Comparison of ENCODE assay signal across 8 mouse cellular contexts in the genomic region with DNA sequence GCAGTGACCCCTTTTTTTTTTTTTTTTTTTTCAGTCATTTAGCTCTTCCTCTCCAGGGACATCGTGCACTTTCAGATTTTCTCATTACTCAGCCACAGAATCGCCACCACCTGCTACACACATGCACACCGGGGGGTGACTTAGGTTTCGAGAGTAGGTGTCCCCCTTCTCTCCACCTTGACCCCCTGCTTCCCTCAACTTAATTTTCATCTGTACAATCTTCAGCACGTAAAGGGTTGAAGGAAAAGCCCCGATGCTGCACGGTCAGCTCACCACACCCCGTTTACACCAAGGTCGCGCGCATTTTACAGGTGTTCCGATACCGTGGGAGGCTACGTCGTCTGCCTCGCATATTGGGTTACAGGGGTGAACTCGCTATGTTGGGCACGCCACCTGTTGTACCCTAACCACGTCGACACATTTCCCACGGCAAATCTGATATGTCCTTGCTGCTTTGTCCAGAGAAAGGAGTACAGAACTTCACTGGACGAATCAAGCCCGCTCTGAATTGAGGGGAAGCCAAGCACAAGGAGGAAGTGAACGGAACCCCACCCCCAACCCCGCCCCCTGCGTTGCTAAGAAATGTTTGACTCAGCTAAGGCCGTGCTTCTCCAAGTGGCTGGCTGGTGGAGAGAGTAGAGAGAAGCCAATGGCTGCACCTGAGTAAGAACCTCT.
DNase-seq lines count a peak whose midpoint lies in the region; ATAC-seq and TF ChIP-seq lines count a peak whose summit lies in the region.

No protein-coding gene starts in this region.

- peak; percentile 43; the same call in 1 of the 2 replicates for ATAC-seq in heart, embryonic 14.5 days (ENCODE audit: insufficient number of reproducible peaks, insufficient read depth, low FRiP score, low read depth)
- peak; percentile 82 for ATAC-seq in kidney, postnatal 0 days (replicated peaks; ENCODE audit: low FRiP score, low read depth)

- TF ChIP-seq POLR2A in cortical plate, adult 2 months (IDR thresholded peaks at IDR 0.05; ENCODE audit: extremely low read depth, insufficient read depth, low read length), result no peak

- WGBS in heart, embryonic 14.5 days, result 13% methylated on average over 27 of the region's 27 CpGs
- WGBS in kidney, postnatal 0 days, result 3% methylated on average over 27 of the region's 27 CpGs

- H3K27me3 ChIP-seq in heart, embryonic 14.5 days (ENCODE audit: control insufficient read depth, insufficient read depth, low read length), result no peaks in the 10 kb centered on the region
- H3K27me3 ChIP-seq in kidney, postnatal 0 days (ENCODE audit: insufficient read depth, low read length), result no peaks in the 10 kb centered on the region

- no peaks in the 10 kb centered on the region for H3K9me3 ChIP-seq in heart, embryonic 14.5 days (ENCODE audit: control insufficient read depth, low read length)
- no peaks in the 10 kb centered on the region for H3K9me3 ChIP-seq in kidney, postnatal 0 days (replicated peaks; ENCODE audit: low read length)

- peak overlapping the region; percentile 68 for H3K9ac ChIP-seq in heart, embryonic 14.5 days (ENCODE audit: low read length)
- H3K9ac ChIP-seq in kidney, postnatal 0 days (ENCODE audit: low read depth, low read length), result peak overlapping the region; percentile 47; the same call in 1 of the 2 replicates

- DNase-seq in layer of hippocampus, adult 2 months (ENCODE audit: low spot score in 2 of 2), result no peak
- DNase-seq in layer of hippocampus, postnatal 25 days (ENCODE audit: extremely low spot score in 1 of 2, low spot score in 1 of 2), result no peak
- peak; percentile 76 for DNase-seq in kidney, postnatal 0 days (ENCODE audit: low spot score)
- peak; percentile 55 to 66 for DNase-seq in lung, postnatal 4 days
- DNase-seq in skeletal muscle tissue, adult 2 months (ENCODE audit: low read depth, low spot score), result peak; percentile 32
- no peak for DNase-seq in ovary, postnatal 14 days (ENCODE audit: low spot score)

- H3K27ac ChIP-seq in layer of hippocampus, adult 2 months, result peak overlapping the region; percentile 46; the same call in 1 of the 2 replicates
- H3K27ac ChIP-seq in cortical plate, adult 2 months (ENCODE audit: insufficient read depth, low read length), result no peak overlapping the region
- no peak overlapping the region; a peak in 1 of 4 replicates for H3K27ac ChIP-seq in heart, embryonic 14.5 days (replicated peaks in 1 of 2; ENCODE audit: control insufficient read depth in 1 of 2, insufficient read depth in 1 of 2, low read depth in 2 of 2, low read length in 2 of 2)
- peak overlapping the region; percentile 64 for H3K27ac ChIP-seq in kidney, postnatal 0 days

- H3K4me1 ChIP-seq in cortical plate, adult 2 months (ENCODE audit: control insufficient read depth, insufficient read depth, low read length), result no peaks in the 10 kb centered on the region; the same call in 1 of the 2 replicates
- H3K4me1 ChIP-seq in heart, embryonic 14.5 days (ENCODE audit: control insufficient read depth in 2 of 2, insufficient read depth in 2 of 2, low read length in 2 of 2), result peaks cover 4 to 16% of the 10 kb centered on the region in 2 experiments
- H3K4me1 ChIP-seq in kidney, postnatal 0 days (replicated peaks; ENCODE audit: insufficient read depth, low read length), result peaks cover 10% of the 10 kb centered on the region

- H3K4me3 ChIP-seq in layer of hippocampus, adult 2 months, result peak overlapping the region; percentile 51
- peak overlapping the region; percentile 34 for H3K4me3 ChIP-seq in cortical plate, adult 2 months (ENCODE audit: insufficient read depth, low read length)
- H3K4me3 ChIP-seq in heart, embryonic 14.5 days (ENCODE audit: control insufficient read depth in 1 of 2, insufficient read depth in 1 of 2, low read depth in 1 of 2, low read length in 2 of 2), result peak overlapping the region; percentile 49 to 80
- peak overlapping the region; percentile 38 for H3K4me3 ChIP-seq in kidney, postnatal 0 days (replicated peaks; ENCODE audit: low read depth, low read length)

- no peak for TF ChIP-seq CTCF in layer of hippocampus, adult 2 months (conservative IDR thresholded peaks at IDR 0.05)
- TF ChIP-seq CTCF in cortical plate, adult 2 months (IDR thresholded peaks at IDR 0.05; ENCODE audit: extremely low read depth, insufficient read depth, low read length), result no peak
- no peak for TF ChIP-seq CTCF in kidney, postnatal 0 days (IDR thresholded peaks at IDR 0.05; ENCODE audit: low read depth)

- peak overlapping the region; percentile 78 for H3K4me2 ChIP-seq in heart, embryonic 14.5 days (ENCODE audit: low read length)
- H3K4me2 ChIP-seq in kidney, postnatal 0 days (ENCODE audit: low read length), result peak overlapping the region; percentile 81

- no peaks in the 10 kb centered on the region for H3K36me3 ChIP-seq in heart, embryonic 14.5 days (ENCODE audit: control insufficient read depth, insufficient read depth, low read length)
- H3K36me3 ChIP-seq in kidney, postnatal 0 days (ENCODE audit: insufficient read depth, low read length), result no peaks in the 10 kb centered on the region

Comparison
In these comparisons a context has a peak if more than half of its experiments do, and no peak if none do; other contexts are left out.
1. DNase-seq: peak in kidney, postnatal 0 days (single experiment), lung, postnatal 4 days (2 of 2) and skeletal muscle tissue, adult 2 months (single experiment); none in layer of hippocampus, adult 2 months (0 of 2), layer of hippocampus, postnatal 25 days (0 of 2) and ovary, postnatal 14 days (single experiment).
2. H3K27ac ChIP-seq: peak in layer of hippocampus, adult 2 months (single experiment) and kidney, postnatal 0 days (single experiment); none in cortical plate, adult 2 months (single experiment) and heart, embryonic 14.5 days (0 of 2).
3. Peak in every context shown above with its lines, with median percentiles within 50 percentile points of each other: H3K4me3 ChIP-seq.